In genomic region chr4:107575781-107576180, GRCm38 (mm10) we compare ENCODE assay signal across 23 mouse cellular contexts.
"Had no signal": no experiment of that assay in that cellular context is flagged by ENCODE, and none has a peak within 500 bp of the region (broad histone marks: within the 10 kb centered on the region; RNA-seq: fewer than 3 reads in every experiment).

No protein-coding gene starts in this region.

- DNase-seq: kidney, adult 8-10 months; kidney, postnatal 10 days; layer of hippocampus, adult 9-11 months; liver, postnatal 0 days; lung, embryonic 14.5 days; right cerebral cortex, adult 18-20 months; right cerebral cortex, postnatal 14 days; right cerebral cortex, postnatal 4 days; thymus, adult 2 months; thymus, postnatal 14 days had no signal

- H3K9ac ChIP-seq: kidney, embryonic 15.5 days; limb, embryonic 12.5 days; limb, embryonic 15.5 days; liver, embryonic 14.5 days; liver, postnatal 0 days; lung, embryonic 14.5 days; midbrain, embryonic 12.5 days; midbrain, embryonic 15.5 days; neural tube, embryonic 12.5 days; neural tube, embryonic 15.5 days had no signal

- ATAC-seq: liver, postnatal 0 days; lung, postnatal 0 days; midbrain, embryonic 15.5 days had no signal

- H3K4me3 ChIP-seq: kidney, embryonic 15.5 days; layer of hippocampus, adult 2 months; limb, embryonic 12.5 days; limb, embryonic 15.5 days; midbrain, embryonic 12.5 days; midbrain, embryonic 15.5 days; neural tube, embryonic 12.5 days; neural tube, embryonic 15.5 days had no signal

- H3K4me2 ChIP-seq: kidney, embryonic 15.5 days; limb, embryonic 12.5 days; limb, embryonic 15.5 days; liver, embryonic 11.5 days; lung, embryonic 14.5 days; midbrain, embryonic 12.5 days; midbrain, embryonic 15.5 days; neural tube, embryonic 12.5 days; neural tube, embryonic 15.5 days had no signal

- H3K27me3 ChIP-seq: kidney, embryonic 15.5 days; limb, embryonic 15.5 days; midbrain, embryonic 15.5 days; neural tube, embryonic 12.5 days; neural tube, embryonic 15.5 days had no signal

- H3K27ac ChIP-seq: kidney, embryonic 15.5 days; layer of hippocampus, adult 2 months; limb, embryonic 12.5 days; limb, embryonic 15.5 days; liver, embryonic 14.5 days; macrophage; midbrain, embryonic 12.5 days; midbrain, embryonic 15.5 days; neural tube, embryonic 12.5 days; neural tube, embryonic 15.5 days; stomach, postnatal 0 days had no signal

- H3K9me3 ChIP-seq: kidney, embryonic 15.5 days; limb, embryonic 12.5 days; limb, embryonic 15.5 days; midbrain, embryonic 12.5 days; midbrain, embryonic 15.5 days; neural tube, embryonic 12.5 days; neural tube, embryonic 15.5 days had no signal

- H3K36me3 ChIP-seq: kidney, embryonic 15.5 days; limb, embryonic 12.5 days; limb, embryonic 15.5 days; midbrain, embryonic 12.5 days; midbrain, embryonic 15.5 days; neural tube, embryonic 12.5 days; neural tube, embryonic 15.5 days had no signal
